Mouse (Mus musculus) T-cell, adult 66 days (primary cell): ENCODE data around the gene Pttg1. TPM values are rescaled to one million over a fixed set of nuclear protein-coding genes. Genes with fewer than 3 reads are reported as not detected.

ENCODE experiments used
- total RNA-seq, 2 experiments: library from RNA; stranded (reverse); gene quantifications; 3 replicates in 1 of 2; 4 replicates in 1 of 2; pipeline ENCODE4 v1.2.4; 2023

Gene Pttg1
- total RNA-seq, result 10 to 100 TPM; 42.7 to 42.8 TPM

DNA sequence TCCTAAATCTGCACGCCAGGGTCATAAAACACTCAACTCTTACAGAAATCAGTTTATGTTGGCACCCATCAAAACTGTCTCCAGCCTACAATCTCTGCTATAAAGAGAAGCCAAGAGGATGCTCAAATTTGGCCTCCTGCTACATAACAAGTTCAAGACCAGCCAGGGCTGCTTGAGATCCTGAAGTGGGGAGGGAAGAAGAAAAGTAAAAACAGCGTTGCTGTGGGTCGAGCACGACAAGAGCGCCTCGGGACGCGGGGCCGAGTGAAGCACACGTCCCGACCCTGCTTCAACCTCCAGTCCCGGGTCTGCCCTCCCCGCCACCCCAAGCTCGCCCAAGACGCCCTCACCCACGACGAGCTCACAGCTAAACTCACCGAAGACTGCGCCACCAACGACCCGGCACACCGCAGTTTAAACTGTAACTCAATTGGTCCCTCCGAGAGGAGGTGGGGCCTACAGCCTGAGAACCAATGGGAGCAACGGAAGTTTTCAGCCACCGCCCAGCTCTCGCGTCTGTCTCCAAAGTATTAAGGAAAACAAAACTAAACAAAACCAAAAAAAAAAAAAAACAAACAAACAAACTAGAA, at the start of gene Pttg1:
Gene Pttg1, minus strand, starts transcription at position 428 of the 590 bp plus-strand sequence.

GRCm38 (mm10) chr11:43474225-43474774, 48.2 kb upstream of the Pttg1 start, which contains the start of gene C1qtnf2:
Gene C1qtnf2, plus strand, starts transcription at chr11:43474276.

GRCm38 (mm10) chr11:43433254-43434023, 7.4 kb upstream of the Pttg1 start, which contains the start of gene Slu7:
Gene Slu7, plus strand, starts transcription at chr11:43433744.

Other genes with a start within 250 kb of the Pttg1 start
- gene Slu7, start 7.5 kb upstream of the Pttg1 start, total RNA-seq, result 100 to 1,000 TPM in 1 of 2 experiments, 10 to 100 TPM in 1; 93.9 to 106 TPM
- not detected for gene C1qtnf2, start 48.0 kb upstream of the Pttg1 start, total RNA-seq
- 1 to 10 TPM; 1.2 to 1.4 TPM for gene Ccnjl, start 102.5 kb upstream of the Pttg1 start, total RNA-seq
- gene 4933415A04Rik, start 160.8 kb upstream of the Pttg1 start, total RNA-seq, result under 1 TPM in 1 of 2 experiments, not detected in 1; 0.35 TPM
- gene Fabp6, start 175.3 kb upstream of the Pttg1 start, total RNA-seq, result not detected